Mouse (Mus musculus): ENCODE data around the gene Dnaic1. TPM values are rescaled to one million over a fixed set of nuclear protein-coding genes. Genes with fewer than 3 reads are reported as not detected.
"Not testable (repeated sequence)": the region's sequence is repeated elsewhere in the genome, so short reads cannot be mapped to it uniquely, and the experiment has no call there.

Dnaic1 gene
- total RNA-seq, 2 experiments from 2014 or later: not detected

- no peak for ATAC-seq (replicated peaks; ENCODE audit: low FRiP score, low TSS enrichment, poor library complexity, severe bottlenecking)
Observed at GRCm38 (mm10) chr4:41682789-41683188, 113.2 kb downstream of the Dnaic1 start.

GRCm38 (mm10) chr4:41683303-41683702 is 113.7 kb downstream of the Dnaic1 start:
- not testable (repeated sequence) for ATAC-seq (replicated peaks; ENCODE audit: low FRiP score, low TSS enrichment, poor library complexity, severe bottlenecking)

- ATAC-seq (replicated peaks; ENCODE audit: low FRiP score, low TSS enrichment, poor library complexity, severe bottlenecking): not testable (repeated sequence)
Observed at GRCm38 (mm10) chr4:41684131-41684930, 114.8 kb downstream of the Dnaic1 start.

- ATAC-seq (replicated peaks; ENCODE audit: low FRiP score, low TSS enrichment, poor library complexity, severe bottlenecking): not testable (repeated sequence)
Observed at GRCm38 (mm10) chr4:41684931-41685453, 115.4 kb downstream of the Dnaic1 start.

- ATAC-seq (replicated peaks; ENCODE audit: low FRiP score, low TSS enrichment, poor library complexity, severe bottlenecking): not testable (repeated sequence)
Observed at GRCm38 (mm10) chr4:41685882-41686492, 116.4 kb downstream of the Dnaic1 start.

Other genes starting within 250 kb of the Dnaic1 start
- 15.4 and 16.9 TPM in 2 replicates for gene Ubap1, start 220.8 kb upstream of the Dnaic1 start, total RNA-seq (2014; fragmentation: Nextera tagmentation)
- gene Ubap1, start 220.8 kb upstream of the Dnaic1 start, total RNA-seq (2017): 21.4 and 54.4 TPM in 2 replicates
- 29.6 and 35.0 TPM in 2 replicates for gene Kif24, start 104.9 kb upstream of the Dnaic1 start, total RNA-seq (2014; fragmentation: Nextera tagmentation)
- gene Kif24, start 104.9 kb upstream of the Dnaic1 start, total RNA-seq (2017): 10.8 and 14.9 TPM in 2 replicates
- 18.1 and 27.4 TPM in 2 replicates for gene Nudt2, start 104.6 kb upstream of the Dnaic1 start, total RNA-seq (2014; fragmentation: Nextera tagmentation)
- 18.2 and 40.3 TPM in 2 replicates for gene Nudt2, start 104.6 kb upstream of the Dnaic1 start, total RNA-seq (2017)
- gene AI464131, start 66.7 kb upstream of the Dnaic1 start, total RNA-seq (2014; fragmentation: Nextera tagmentation): 0.15 TPM in 1 of 2 replicates, not detected in the other
- not detected in 2 replicates for gene AI464131, start 66.7 kb upstream of the Dnaic1 start, total RNA-seq (2017)
- gene 1110017D15Rik, start 52.4 kb upstream of the Dnaic1 start, total RNA-seq (2014; fragmentation: Nextera tagmentation): not detected in 2 replicates
- gene 1110017D15Rik, start 52.4 kb upstream of the Dnaic1 start, total RNA-seq (2017): not detected in 2 replicates
- gene Fam219a, start 237 bp upstream of the Dnaic1 start, total RNA-seq (2014; fragmentation: Nextera tagmentation): 1.7 and 1.9 TPM in 2 replicates
- gene Fam219a, start 237 bp upstream of the Dnaic1 start, total RNA-seq (2017): 0.11 and 0.52 TPM in 2 replicates
- not detected in 2 replicates for gene Enho, start 70.5 kb downstream of the Dnaic1 start, total RNA-seq (2014; fragmentation: Nextera tagmentation)
- gene Enho, start 70.5 kb downstream of the Dnaic1 start, total RNA-seq (2017): not detected in 2 replicates
- gene Cntfr, start 127.3 kb downstream of the Dnaic1 start, total RNA-seq (2014; fragmentation: Nextera tagmentation): not detected in 2 replicates
- not detected in 2 replicates for gene Cntfr, start 127.3 kb downstream of the Dnaic1 start, total RNA-seq (2017)
- 21.5 and 39.9 TPM in 2 replicates for gene Il11ra1, start 130.2 kb downstream of the Dnaic1 start, total RNA-seq (2014; fragmentation: Nextera tagmentation)
- gene Il11ra1, start 130.2 kb downstream of the Dnaic1 start, total RNA-seq (2017): 36.0 and 45.3 TPM in 2 replicates
- gene Rpp25l, start 143.8 kb downstream of the Dnaic1 start, total RNA-seq (2014; fragmentation: Nextera tagmentation): 37.5 and 44.7 TPM in 2 replicates
- 33.5 and 38.9 TPM in 2 replicates for gene Rpp25l, start 143.8 kb downstream of the Dnaic1 start, total RNA-seq (2017)
- gene Dctn3, start 153.4 kb downstream of the Dnaic1 start, total RNA-seq (2014; fragmentation: Nextera tagmentation): 63.4 and 81.2 TPM in 2 replicates
- 50.6 and 80.7 TPM in 2 replicates for gene Dctn3, start 153.4 kb downstream of the Dnaic1 start, total RNA-seq (2017)
- gene Arid3c, start 161.4 kb downstream of the Dnaic1 start, total RNA-seq (2014; fragmentation: Nextera tagmentation): not detected in 2 replicates
- not detected in 2 replicates for gene Arid3c, start 161.4 kb downstream of the Dnaic1 start, total RNA-seq (2017)
- gene Galt, start 185.5 kb downstream of the Dnaic1 start, total RNA-seq (2014; fragmentation: Nextera tagmentation): 37.9 and 50.1 TPM in 2 replicates
- gene Galt, start 185.5 kb downstream of the Dnaic1 start, total RNA-seq (2017): 28.0 and 31.0 TPM in 2 replicates
- gene Sigmar1, start 186.4 kb downstream of the Dnaic1 start, total RNA-seq (2014; fragmentation: Nextera tagmentation): 34.2 and 53.7 TPM in 2 replicates
- 49.7 and 57.2 TPM in 2 replicates for gene Sigmar1, start 186.4 kb downstream of the Dnaic1 start, total RNA-seq (2017)
- 11.7 and 35.2 TPM in 2 replicates for gene Ccl27a, start 204.5 kb downstream of the Dnaic1 start, total RNA-seq (2014; fragmentation: Nextera tagmentation)
- gene Ccl27a, start 204.5 kb downstream of the Dnaic1 start, total RNA-seq (2017): 3.0 TPM in 1 of 2 replicates, not detected in the other

Measured in megakaryocyte-erythroid progenitor cell, adult 5-6 weeks (primary cell).